Mouse (Mus musculus): ENCODE measurements at regions not wholly inside any gene's neighbourhood (a gene's known extent, or its start where the extent isn't known, plus 50 kb on each side); places are given as distances from the start of the nearest gene placed in this dataset.
"Not testable (repeated sequence)": the region's sequence is repeated elsewhere in the genome, so short reads cannot be mapped to it uniquely, and the experiment has no call there.

- DNase-seq = peak; percentile 92 to 93
- Histone ChIP-seq H3K27me3 (ENCODE audit: control insufficient read depth, insufficient read depth, low read length) (no peaks in the 10 kb centered on the region), H3K4me1 (ENCODE audit: control insufficient read depth, insufficient read depth, low read length) (peaks cover 22% of the 10 kb centered on the region), H3K4me3 (replicated peaks; ENCODE audit: insufficient read depth, low read depth, low read length) (peak overlapping the region; percentile 32), H3K27ac (ENCODE audit: insufficient read depth, low read length) (0 out of 2 replicates have a peak overlapping the region, but pooled peaks have one; percentile 5)
- WGBS = 2% methylated on average over 26 of the region's 26 CpGs
- TF ChIP-seq CTCF (IDR thresholded peaks at IDR 0.05; ENCODE audit: borderline replicate concordance, insufficient read depth, low read depth, low read length) = peak; percentile 74
- peak; percentile 21; the same call in 1 of the 2 replicates for TF ChIP-seq POLR2A (IDR thresholded peaks at IDR 0.05; ENCODE audit: borderline replicate concordance, insufficient read depth, low read length)
Measured at GRCm38 (mm10) chr16:30187907-30188414, 79.3 kb downstream of the Cpn2 start.

GRCm38 (mm10) chr16:30188769-30189430, 78.4 kb downstream of the Cpn2 start:
- Histone ChIP-seq H3K4me1 (ENCODE audit: control insufficient read depth, insufficient read depth, low read length) (peaks cover 31% of the 10 kb centered on the region), H3K27me3 (ENCODE audit: control insufficient read depth, insufficient read depth, low read length) (no peaks in the 10 kb centered on the region), H3K4me3 (replicated peaks; ENCODE audit: insufficient read depth, low read depth, low read length) (no peak overlapping the region), H3K27ac (ENCODE audit: insufficient read depth, low read length) (peak overlapping the region; percentile 5)
- no peak for TF ChIP-seq POLR2A (IDR thresholded peaks at IDR 0.05; ENCODE audit: borderline replicate concordance, insufficient read depth, low read length)
- TF ChIP-seq CTCF (IDR thresholded peaks at IDR 0.05; ENCODE audit: borderline replicate concordance, insufficient read depth, low read depth, low read length) = no peak
- DNase-seq = peak; percentile 71 to 83
- WGBS = 13% methylated on average over 8 of the region's 8 CpGs

GRCm38 (mm10) chr16:30190351-30190750, 76.9 kb downstream of the Cpn2 start:
- TF ChIP-seq POLR2A (IDR thresholded peaks at IDR 0.05; ENCODE audit: borderline replicate concordance, insufficient read depth, low read length) (no peak), CTCF (IDR thresholded peaks at IDR 0.05; ENCODE audit: borderline replicate concordance, insufficient read depth, low read depth, low read length) (no peak)
- Histone ChIP-seq H3K27me3 (ENCODE audit: control insufficient read depth, insufficient read depth, low read length) (no peaks in the 10 kb centered on the region), H3K27ac (ENCODE audit: insufficient read depth, low read length) (no peak overlapping the region), H3K4me1 (ENCODE audit: control insufficient read depth, insufficient read depth, low read length) (peaks cover 41% of the 10 kb centered on the region), H3K4me3 (replicated peaks; ENCODE audit: insufficient read depth, low read depth, low read length) (no peak overlapping the region)
- WGBS = 97% methylated on average over 11 of the region's 11 CpGs
- DNase-seq = no peak

GRCm38 (mm10) chr16:30190935-30191514, 76.3 kb downstream of the Cpn2 start:
- TF ChIP-seq POLR2A (IDR thresholded peaks at IDR 0.05; ENCODE audit: borderline replicate concordance, insufficient read depth, low read length) = no peak
- no peak for TF ChIP-seq CTCF (IDR thresholded peaks at IDR 0.05; ENCODE audit: borderline replicate concordance, insufficient read depth, low read depth, low read length)
- Histone ChIP-seq H3K27me3 (ENCODE audit: control insufficient read depth, insufficient read depth, low read length) (no peaks in the 10 kb centered on the region), H3K4me3 (replicated peaks; ENCODE audit: insufficient read depth, low read depth, low read length) (no peak overlapping the region), H3K27ac (ENCODE audit: insufficient read depth, low read length) (no peak overlapping the region), H3K4me1 (ENCODE audit: control insufficient read depth, insufficient read depth, low read length) (peaks cover 41% of the 10 kb centered on the region)
- 93% methylated on average over 15 of the region's 15 CpGs for WGBS
- DNase-seq = no peak

GRCm38 (mm10) chr16:30193294-30194261, 73.7 kb downstream of the Cpn2 start:
- peak; percentile 51 to 53 for DNase-seq
- H3K27me3 ChIP-seq (ENCODE audit: control insufficient read depth, insufficient read depth, low read length) = no peaks in the 10 kb centered on the region
- H3K4me1 ChIP-seq (ENCODE audit: control insufficient read depth, insufficient read depth, low read length) = peaks cover 36% of the 10 kb centered on the region
- TF ChIP-seq CTCF (IDR thresholded peaks at IDR 0.05; ENCODE audit: borderline replicate concordance, insufficient read depth, low read depth, low read length) (no peak), POLR2A (IDR thresholded peaks at IDR 0.05; ENCODE audit: borderline replicate concordance, insufficient read depth, low read length) (no peak)
- H3K4me3 ChIP-seq (replicated peaks; ENCODE audit: insufficient read depth, low read depth, low read length) = no peak overlapping the region
- 24% methylated on average over 8 of the region's 8 CpGs for WGBS
- no peak overlapping the region for H3K27ac ChIP-seq (ENCODE audit: insufficient read depth, low read length)

GRCm38 (mm10) chr16:30194836-30195235, 72.5 kb downstream of the Cpn2 start:
- Histone ChIP-seq H3K27me3 (ENCODE audit: control insufficient read depth, insufficient read depth, low read length) (no peaks in the 10 kb centered on the region), H3K4me3 (replicated peaks; ENCODE audit: insufficient read depth, low read depth, low read length) (no peak overlapping the region), H3K27ac (ENCODE audit: insufficient read depth, low read length) (no peak overlapping the region), H3K4me1 (ENCODE audit: control insufficient read depth, insufficient read depth, low read length) (peaks cover 25% of the 10 kb centered on the region)
- 75% methylated on average over 7 of the region's 7 CpGs for WGBS
- no peak for TF ChIP-seq POLR2A (IDR thresholded peaks at IDR 0.05; ENCODE audit: borderline replicate concordance, insufficient read depth, low read length)
- no peak for TF ChIP-seq CTCF (IDR thresholded peaks at IDR 0.05; ENCODE audit: borderline replicate concordance, insufficient read depth, low read depth, low read length)
- no peak for DNase-seq

- H3K27ac ChIP-seq (ENCODE audit: insufficient read depth, low read length); H3K27me3 ChIP-seq (ENCODE audit: control insufficient read depth, insufficient read depth, low read length); DNase-seq; H3K4me3 ChIP-seq (replicated peaks; ENCODE audit: insufficient read depth, low read depth, low read length): not testable (repeated sequence)
- WGBS = 98% methylated on average over 2 of the region's 2 CpGs
- H3K4me1 ChIP-seq (ENCODE audit: control insufficient read depth, insufficient read depth, low read length) = peaks cover 23% of the 10 kb centered on the region
Measured at GRCm38 (mm10) chr16:30195859-30196258, 71.4 kb downstream of the Cpn2 start.
